Mouse (Mus musculus) testis, adult 2 months (tissue): ENCODE measurements around the gene Misp. TPM values are rescaled to one million over a fixed set of nuclear protein-coding genes. Genes with fewer than 3 reads are reported as not detected.

Source experiments
- H3K27ac ChIP-seq: fragments of 200-500 bp; 2 replicates; pipeline ENCODE4 v1.5.1; 2012; ENCODE audit warnings: low read depth, low read length; ENCODE audit not compliant: control insufficient read depth, insufficient read depth
- H3K27me3 ChIP-seq: fragments of 200-500 bp; 2 replicates; pipeline ENCODE4 v1.6.1; 2012; ENCODE audit warnings: mild to moderate bottlenecking, low read length, moderate library complexity; ENCODE audit not compliant: control insufficient read depth, insufficient read depth
- H3K36me3 ChIP-seq: fragments of 200-500 bp; 2 replicates; pipeline ENCODE4 v1.6.1; 2012; ENCODE audit warnings: mild to moderate bottlenecking, low read length; ENCODE audit not compliant: control insufficient read depth, insufficient read depth
- H3K4me1 ChIP-seq: fragments of 200-500 bp; 2 replicates; pipeline ENCODE4 v1.6.1; 2012; ENCODE audit warnings: low read length; ENCODE audit not compliant: control insufficient read depth, insufficient read depth
- H3K4me3 ChIP-seq: fragments of 200-500 bp; 2 replicates; pipeline ENCODE4 v1.5.1; 2012; ENCODE audit warnings: low read depth, mild to moderate bottlenecking, low read length, moderate library complexity, mixed read lengths; ENCODE audit not compliant: control insufficient read depth
- CTCF ChIP-seq: fragments of 200-500 bp; IDR thresholded peaks from 2 replicates; pipeline ENCODE4 v1.5.1; 2012; ENCODE audit warnings: low read depth, mild to moderate bottlenecking, inconsistent platforms, low read length, moderate library complexity; ENCODE audit not compliant: control insufficient read depth, insufficient read depth, insufficient replicate concordance
- POLR2A ChIP-seq: fragments of 200-500 bp; IDR thresholded peaks from 2 replicates; pipeline ENCODE4 v1.6.1; 2012; ENCODE audit warnings: low read depth, mild to moderate bottlenecking, inconsistent platforms, low read length, moderate library complexity; ENCODE audit not compliant: control insufficient read depth
- polyA plus RNA-seq: library from polyadenylated mRNA; depleted of rRNA; stranded (reverse); fragments of >200 nt; gene quantifications from 2 replicates; pipeline ENCODE4 v1.2.3, GENCODE M21; 2012

Gene Misp
- polyA plus RNA-seq, 1 experiment = 0.27 TPM

- TF ChIP-seq CTCF (no peak), POLR2A (no peak)
- peak overlapping the region; percentile 96 for H3K27ac ChIP-seq
- peaks cover 3% of the 10 kb centered on the region for H3K36me3 ChIP-seq
- peaks cover 31% of the 10 kb centered on the region for H3K4me1 ChIP-seq
- H3K27me3 ChIP-seq = no peaks in the 10 kb centered on the region
- H3K4me3 ChIP-seq = peak overlapping the region; percentile 97
Observed at GRCm38 (mm10) chr10:79852107-79852789, 31.5 kb downstream of the Misp start.

GRCm38 (mm10) chr10:79852827-79853226 is 32.0 kb downstream of the Misp start:
- Histone ChIP-seq H3K27ac (peak overlapping the region; percentile 96), H3K4me1 (peaks cover 31% of the 10 kb centered on the region), H3K27me3 (no peaks in the 10 kb centered on the region), H3K4me3 (peak overlapping the region; percentile 97), H3K36me3 (peaks cover 3% of the 10 kb centered on the region)
- TF ChIP-seq POLR2A = no peak
- TF ChIP-seq CTCF = 0 out of 2 replicates have a peak, but pooled peaks have one; percentile 2

- Histone ChIP-seq H3K4me1 (peaks cover 31% of the 10 kb centered on the region), H3K4me3 (peak overlapping the region; percentile 97), H3K27me3 (no peaks in the 10 kb centered on the region), H3K36me3 (peaks cover 3% of the 10 kb centered on the region), H3K27ac (peak overlapping the region; percentile 96)
- TF ChIP-seq CTCF = no peak
- TF ChIP-seq POLR2A = no peak
Observed at GRCm38 (mm10) chr10:79853392-79853791, 32.6 kb downstream of the Misp start.

- TF ChIP-seq POLR2A = peak; percentile 77
- TF ChIP-seq CTCF = peak; percentile 11; the same call in 1 of the 2 replicates
- Histone ChIP-seq H3K4me1 (peaks cover 31% of the 10 kb centered on the region), H3K36me3 (peaks cover 3% of the 10 kb centered on the region)
Observed at GRCm38 (mm10) chr10:79853860-79854795, 33.3 kb downstream of the Misp start, which contains the start of gene Ptbp1. Gene Ptbp1 (plus strand): TSS chr10:79854427.

GRCm38 (mm10) chr10:79854801-79855541 is 34.2 kb downstream of the Misp start:
- Histone ChIP-seq H3K27me3 (no peaks in the 10 kb centered on the region), H3K36me3 (peaks cover 3% of the 10 kb centered on the region), H3K4me3 (peak overlapping the region; percentile 97), H3K27ac (peak overlapping the region; percentile 100), H3K4me1 (peaks cover 31% of the 10 kb centered on the region)
- TF ChIP-seq CTCF (no peak), POLR2A (no peak; the same call in 1 of the 2 replicates)

More at GRCm38 (mm10) chr10:79853860-79854795, 33.3 kb downstream of the Misp start, which contains the start of gene Ptbp1:
- peak within 1 kb of the TSS; percentile 97 for H3K4me3 ChIP-seq
- H3K27ac ChIP-seq = peak within 1 kb of the TSS; percentile 100
- H3K27me3 ChIP-seq = no peaks in the 10 kb centered on the region

GRCm38 (mm10) chr10:79855558-79856184 is 34.9 kb downstream of the Misp start:
- peaks cover 29% of the 10 kb centered on the region for H3K4me1 ChIP-seq
- peak overlapping the region; percentile 30; the same call in 1 of the 2 replicates for H3K27ac ChIP-seq
- peak overlapping the region; percentile 97 for H3K4me3 ChIP-seq
- peaks cover 2% of the 10 kb centered on the region for H3K36me3 ChIP-seq
- no peaks in the 10 kb centered on the region for H3K27me3 ChIP-seq
- TF ChIP-seq CTCF (no peak), POLR2A (no peak)
